Mouse (Mus musculus) liver, adult 2 months (tissue): ENCODE results near the gene Chd5. TPM values are rescaled to one million over a fixed set of nuclear protein-coding genes. Genes with fewer than 3 reads are reported as not detected.

Experiments
- DNase-seq: peaks from one replicate; pipeline ENCODE4 v3.0.0-alpha.2; 2011; ENCODE audit warnings: low read depth, low spot score; ENCODE audit errors: extremely low read depth
- H3K27ac ChIP-seq: fragments of 200-500 bp; replicated peaks from 2 replicates; pipeline ENCODE4 v1.5.1; 2012; ENCODE audit warnings: low read depth, mild to moderate bottlenecking, control low read depth, inconsistent platforms, low read length; ENCODE audit not compliant: insufficient read depth
- H3K27me3 ChIP-seq: fragments of 200-500 bp; 2 replicates; pipeline ENCODE4 v1.6.1; 2012; ENCODE audit warnings: mild to moderate bottlenecking, moderate library complexity, low read length, inconsistent platforms; ENCODE audit not compliant: control insufficient read depth, insufficient read depth
- H3K36me3 ChIP-seq: fragments of 200-500 bp; 2 replicates; pipeline ENCODE4 v1.6.1; 2012; ENCODE audit warnings: low read length, inconsistent platforms; ENCODE audit not compliant: control insufficient read depth, insufficient read depth
- H3K4me1 ChIP-seq: fragments of 200-500 bp; 2 replicates; pipeline ENCODE4 v1.6.1; 2011; ENCODE audit warnings: low read length; ENCODE audit not compliant: control insufficient read depth, insufficient read depth
- H3K4me3 ChIP-seq: fragments of 200-500 bp; 2 replicates; pipeline ENCODE4 v1.5.1; 2011; ENCODE audit warnings: low read depth, mild to moderate bottlenecking, control low read depth, low read length, moderate library complexity; ENCODE audit not compliant: insufficient read depth
- H3K79me2 ChIP-seq: fragments of 200-500 bp; 2 replicates; pipeline ENCODE4 v1.6.1; 2012; ENCODE audit warnings: inconsistent platforms, mild to moderate bottlenecking, low read length, moderate library complexity; ENCODE audit not compliant: control insufficient read depth, insufficient read depth
- H3K9ac ChIP-seq: fragments of 200-500 bp; 2 replicates; pipeline ENCODE4 v1.6.1; 2012; ENCODE audit warnings: low read depth, mild to moderate bottlenecking, control low read depth, inconsistent platforms, low read length
- CTCF ChIP-seq: fragments of 200-500 bp; IDR thresholded peaks from 2 replicates; pipeline ENCODE4 v1.5.1; 2011; ENCODE audit warnings: low read depth, low read length, control low read depth
- POLR2A ChIP-seq: fragments of 200-500 bp; IDR thresholded peaks from 2 replicates; pipeline ENCODE4 v1.6.1; 2011; ENCODE audit warnings: low read length, control low read depth; ENCODE audit not compliant: insufficient read depth; ENCODE audit errors: extremely low read depth
- WGBS: fragments of 180-500 bp; shearing (Covaris S2); methylation state at CpG from one replicate; pipeline ENCODE4 v1.1.7; 2018; 5-methylcytosine and 5-hydroxymethylcytosine counted together
- polyA plus RNA-seq: library from polyadenylated mRNA; depleted of rRNA; stranded (reverse); fragments of >200 nt; gene quantifications from 2 replicates; pipeline ENCODE4 v1.2.3, GENCODE M21; 2012
- total RNA-seq: library from RNA; depleted of rRNA; stranded (reverse); fragments of >200 nt; gene quantifications from 2 replicates; pipeline ENCODE4 v1.2.3, GENCODE M21; 2014

Gene Chd5
- total and polyA plus RNA-seq, 2 experiments, result under 0.01 TPM; not detected in 1

- DNase-seq, result no peak
- TF ChIP-seq CTCF (no peak), POLR2A (no peak)
- Histone ChIP-seq H3K27ac (no peak overlapping the region), H3K4me1 (peaks cover 8% of the 10 kb centered on the region), H3K79me2 (peaks cover 8% of the 10 kb centered on the region), H3K36me3 (peaks cover 9% of the 10 kb centered on the region; the same call in 1 of the 2 replicates), H3K9ac (no peak overlapping the region), H3K4me3 (no peak overlapping the region), H3K27me3 (no peaks in the 10 kb centered on the region)
- WGBS, result 96% methylated on average over 8 of the region's 8 CpGs
Observed at GRCm38 (mm10) chr4:152300375-152300774, 38.1 kb upstream of the Chd5 start.

GRCm38 (mm10) chr4:152302012-152302411 is 36.4 kb upstream of the Chd5 start:
- H3K27ac ChIP-seq, result no peak overlapping the region
- peak; percentile 61 for DNase-seq
- H3K27me3 ChIP-seq, result no peaks in the 10 kb centered on the region
- no peak overlapping the region for H3K9ac ChIP-seq
- TF ChIP-seq CTCF (no peak), POLR2A (no peak)
- no peak overlapping the region for H3K4me3 ChIP-seq
- 79% methylated on average over 11 of the region's 11 CpGs for whole genome bisulfite sequencing
- H3K4me1 ChIP-seq, result peaks cover 6% of the 10 kb centered on the region
- H3K36me3 ChIP-seq, result peaks cover 9% of the 10 kb centered on the region; the same call in 1 of the 2 replicates
- peaks cover 8% of the 10 kb centered on the region for H3K79me2 ChIP-seq

- H3K4me1 ChIP-seq, result 0 out of 2 replicates have a peak, but pooled peaks cover 3% of the 10 kb centered on the region
- H3K36me3 ChIP-seq, result peaks cover 9% of the 10 kb centered on the region; the same call in 1 of the 2 replicates
- WGBS, result 80% methylated on average over 10 of the region's 10 CpGs
Observed at GRCm38 (mm10) chr4:152303172-152303571, 35.3 kb upstream of the Chd5 start.

GRCm38 (mm10) chr4:152304685-152305084 is 33.8 kb upstream of the Chd5 start:
- no peaks in the 10 kb centered on the region for H3K79me2 ChIP-seq
- H3K4me1 ChIP-seq, result no peaks in the 10 kb centered on the region
- H3K36me3 ChIP-seq, result peaks cover 9% of the 10 kb centered on the region; the same call in 1 of the 2 replicates
- no peak overlapping the region for H3K4me3 ChIP-seq
- 93% methylated on average over 6 of the region's 6 CpGs for WGBS
- no peak overlapping the region for H3K27ac ChIP-seq
- H3K9ac ChIP-seq, result no peak overlapping the region
- H3K27me3 ChIP-seq, result no peaks in the 10 kb centered on the region
- TF ChIP-seq CTCF, result no peak
- no peak for TF ChIP-seq POLR2A
- no peak for DNase-seq

More at GRCm38 (mm10) chr4:152303172-152303571, 35.3 kb upstream of the Chd5 start:
- Histone ChIP-seq H3K27me3 (no peaks in the 10 kb centered on the region), H3K79me2 (no peaks in the 10 kb centered on the region), H3K9ac (no peak overlapping the region), H3K4me3 (no peak overlapping the region), H3K27ac (no peak overlapping the region)
- DNase-seq, result no peak
- TF ChIP-seq CTCF, result no peak
- TF ChIP-seq POLR2A, result no peak

- H3K27me3 ChIP-seq, result no peaks in the 10 kb centered on the region
- no peaks in the 10 kb centered on the region for H3K79me2 ChIP-seq
- no peaks in the 10 kb centered on the region for H3K4me1 ChIP-seq
- H3K27ac ChIP-seq, result no peak overlapping the region
- TF ChIP-seq CTCF (no peak), POLR2A (no peak)
- no peak overlapping the region for H3K4me3 ChIP-seq
- peaks cover 3% of the 10 kb centered on the region; the same call in 1 of the 2 replicates for H3K36me3 ChIP-seq
- WGBS, result 82% methylated on average over 6 of the region's 6 CpGs
- H3K9ac ChIP-seq, result no peak overlapping the region
- DNase-seq, result no peak
Observed at GRCm38 (mm10) chr4:152305991-152306390, 32.5 kb upstream of the Chd5 start.

- no peak for DNase-seq
- H3K4me3 ChIP-seq, result no peak overlapping the region
- peaks cover 3% of the 10 kb centered on the region; the same call in 1 of the 2 replicates for H3K36me3 ChIP-seq
- no peak overlapping the region for H3K27ac ChIP-seq
- H3K9ac ChIP-seq, result no peak overlapping the region
- H3K27me3 ChIP-seq, result peaks cover 10% of the 10 kb centered on the region; the same call in 1 of the 2 replicates
- H3K79me2 ChIP-seq, result no peaks in the 10 kb centered on the region
- no peaks in the 10 kb centered on the region for H3K4me1 ChIP-seq
- TF ChIP-seq CTCF, result no peak
- TF ChIP-seq POLR2A, result no peak
- 84% methylated on average over 9 of the region's 9 CpGs for WGBS
Observed at GRCm38 (mm10) chr4:152307542-152307941, 30.9 kb upstream of the Chd5 start.
